Mouse (Mus musculus) cortical plate, adult 2 months (tissue): ENCODE results near the gene Ppp1r27.

Experiments used
- CTCF ChIP-seq: fragments of 200-500 bp; IDR thresholded peaks from 2 replicates; pipeline ENCODE4 v1.5.1; 2011; ENCODE audit warnings: mild to moderate bottlenecking, control low read depth, low read length; ENCODE audit not compliant: insufficient read depth; ENCODE audit errors: extremely low read depth
- POLR2A ChIP-seq: fragments of 200-500 bp; IDR thresholded peaks from 2 replicates; pipeline ENCODE4 v1.6.1; 2011; ENCODE audit warnings: mild to moderate bottlenecking, low read length, control low read depth; ENCODE audit not compliant: insufficient read depth; ENCODE audit errors: extremely low read depth

- TF ChIP-seq POLR2A (no peak), CTCF (no peak)
Observed at GRCm38 (mm10) chr11:120520498-120520897, 30.4 kb downstream of the Ppp1r27 start.
